Mouse (Mus musculus): ENCODE measurements around the gene Bbs12.

- TF ChIP-seq CTCF (IDR thresholded peaks at IDR 0.05; ENCODE audit: extremely low read depth, insufficient read length, insufficient replicate concordance, low read depth, low read length): peak; percentile 69; the same call in 1 of the 2 replicates
- TF ChIP-seq POLR2A (IDR thresholded peaks at IDR 0.05; ENCODE audit: low read depth, low read length): no peak
These were observed 9.7 kb upstream of the Bbs12 start for GRCm38 (mm10) chr3:37302685-37303084.
